9 mouse cellular contexts compared by ENCODE assay signal in the genomic region with DNA sequence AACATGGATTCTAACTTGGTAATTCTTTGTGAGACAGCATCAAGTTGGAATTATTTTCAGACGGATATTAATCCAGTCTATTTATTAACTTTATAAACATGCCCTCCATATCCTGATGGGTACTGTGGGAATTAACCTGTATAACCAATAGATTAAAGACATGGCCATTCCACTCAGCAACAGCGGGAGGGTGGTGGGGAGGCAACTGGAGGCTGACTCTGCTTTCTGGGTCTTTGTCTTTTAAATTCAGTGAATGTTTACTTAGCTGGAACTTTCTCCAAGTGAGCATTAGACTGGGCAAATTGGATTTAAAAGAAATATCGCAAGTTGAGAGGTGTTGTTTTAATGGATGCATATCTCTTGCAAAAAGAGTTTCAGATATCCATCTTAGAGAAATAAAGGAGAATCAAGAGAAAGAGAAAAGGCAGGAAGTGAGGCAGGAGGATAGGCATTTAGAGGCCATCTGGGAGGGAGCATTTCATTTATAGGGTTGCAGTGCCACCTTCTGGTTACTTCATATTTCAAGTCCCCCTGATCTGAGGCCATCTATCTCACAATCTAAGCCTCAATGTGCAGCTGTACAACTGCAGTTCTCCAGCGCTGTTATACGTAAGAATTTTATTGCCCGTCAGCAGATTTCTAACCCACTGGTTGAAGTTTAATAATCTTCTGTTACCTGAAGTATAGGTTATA.
DNase-seq lines count a peak whose midpoint lies in the region; ATAC-seq and TF ChIP-seq lines count a peak whose summit lies in the region.
"Had no signal": no experiment of that assay in that cellular context is flagged by ENCODE, and none has a peak within 500 bp of the region (broad histone marks: within the 10 kb centered on the region; RNA-seq: fewer than 3 reads in every experiment).

No protein-coding gene starts in this region.

- no peak overlapping the region for H3K9ac ChIP-seq in forebrain, postnatal 0 days
- no peak overlapping the region for H3K9ac ChIP-seq in intestine, postnatal 0 days (ENCODE audit: low read depth, low read length)
- no peak overlapping the region for H3K9ac ChIP-seq in midbrain, postnatal 0 days (replicated peaks; ENCODE audit: low read length, poor library complexity, severe bottlenecking)

- H3K4me1 ChIP-seq in thymus, adult 2 months (replicated peaks; ENCODE audit: control insufficient read depth, insufficient read depth, low read length) = no peaks in the 10 kb centered on the region
- no peaks in the 10 kb centered on the region for H3K4me1 ChIP-seq in forebrain, postnatal 0 days (ENCODE audit: insufficient read depth)
- H3K4me1 ChIP-seq in intestine, postnatal 0 days (replicated peaks; ENCODE audit: control insufficient read depth, insufficient read depth, low read length) = no peaks in the 10 kb centered on the region
- H3K4me1 ChIP-seq in midbrain, postnatal 0 days (ENCODE audit: insufficient read depth, low read length) = no peaks in the 10 kb centered on the region

- no peak for TF ChIP-seq CTCF in thymus, adult 2 months (IDR thresholded peaks at IDR 0.05; ENCODE audit: borderline replicate concordance, control insufficient read depth, extremely low read depth, insufficient read depth, low read length, poor library complexity)
- peak; percentile 85 for TF ChIP-seq CTCF in forebrain, postnatal 0 days (IDR thresholded peaks at IDR 0.05; ENCODE audit: low read depth)
- TF ChIP-seq CTCF in intestine, postnatal 0 days (IDR thresholded peaks at IDR 0.05; ENCODE audit: low read depth) = peak; percentile 79
- TF ChIP-seq CTCF in midbrain, postnatal 0 days (IDR thresholded peaks at IDR 0.05) = peak; percentile 83

- H3K4me3 ChIP-seq in thymus, adult 2 months (ENCODE audit: control insufficient read depth, insufficient read depth, low read length) = no peak overlapping the region
- H3K4me3 ChIP-seq in forebrain, postnatal 0 days (ENCODE audit: low read depth, low read length) = no peak overlapping the region
- no peak overlapping the region for H3K4me3 ChIP-seq in intestine, postnatal 0 days (ENCODE audit: low read depth, low read length)
- no peak overlapping the region for H3K4me3 ChIP-seq in midbrain, postnatal 0 days (ENCODE audit: low read depth, low read length)
- H3K4me3 ChIP-seq: erythroblast, embryonic 14.5 days had no signal

- H3K27me3 ChIP-seq in thymus, adult 2 months (ENCODE audit: control insufficient read depth, insufficient read depth, low read length) = no peaks in the 10 kb centered on the region
- no peaks in the 10 kb centered on the region for H3K27me3 ChIP-seq in forebrain, postnatal 0 days (ENCODE audit: insufficient read depth, low read length)
- H3K27me3 ChIP-seq in intestine, postnatal 0 days (replicated peaks; ENCODE audit: control insufficient read depth, insufficient read depth, low read length) = no peaks in the 10 kb centered on the region
- no peaks in the 10 kb centered on the region for H3K27me3 ChIP-seq in midbrain, postnatal 0 days (ENCODE audit: insufficient read depth, low read length)

- WGBS in thymus, adult 2 months = 26% methylated on average over 6 of the region's 6 CpGs
- 12% methylated on average over 6 of the region's 6 CpGs for WGBS in forebrain, postnatal 0 days
- WGBS in intestine, postnatal 0 days = 14% methylated on average over 6 of the region's 6 CpGs
- 17% methylated on average over 6 of the region's 6 CpGs for WGBS in midbrain, postnatal 0 days

- intact Hi-C loops in left cerebral cortex, postnatal 4 days (cut with DNase I) = loop anchor here (5.0 kb wide), 1 partner anchor 1414 kb away; a partner anchor contains a TSS

- DNase-seq in thymus, adult 2 months = peak; percentile 45
- no peak for DNase-seq in thymus, adult 18-20 months
- DNase-seq in cerebellum, adult 8-10 months = peak; percentile 28
- DNase-seq in forebrain, postnatal 0 days = peak; percentile 89
- DNase-seq in left cerebral cortex, postnatal 4 days = peak; percentile 38
- DNase-seq in midbrain, postnatal 0 days (ENCODE audit: low spot score) = peak; percentile 85
- peak; percentile 56 for DNase-seq in yolk sac, embryonic 10.5 days (ENCODE audit: low spot score)

- TF ChIP-seq POLR2A in thymus, adult 2 months (IDR thresholded peaks at IDR 0.05; ENCODE audit: control insufficient read depth, extremely low read depth, insufficient read depth, low read length, poor library complexity) = no peak

- no peak overlapping the region for H3K4me2 ChIP-seq in forebrain, postnatal 0 days (ENCODE audit: low read depth)
- H3K4me2 ChIP-seq in intestine, postnatal 0 days (replicated peaks; ENCODE audit: low read depth) = no peak overlapping the region
- no peak overlapping the region for H3K4me2 ChIP-seq in midbrain, postnatal 0 days (ENCODE audit: low read depth, low read length, poor library complexity, severe bottlenecking)

- H3K36me3 ChIP-seq in thymus, adult 2 months (ENCODE audit: control insufficient read depth, insufficient read depth, low read length) = no peaks in the 10 kb centered on the region
- H3K36me3 ChIP-seq in forebrain, postnatal 0 days (ENCODE audit: insufficient read depth) = no peaks in the 10 kb centered on the region
- H3K36me3 ChIP-seq in intestine, postnatal 0 days (ENCODE audit: control insufficient read depth, insufficient read depth) = no peaks in the 10 kb centered on the region
- H3K36me3 ChIP-seq in midbrain, postnatal 0 days (ENCODE audit: insufficient read depth, low read length) = no peaks in the 10 kb centered on the region

- H3K9me3 ChIP-seq in forebrain, postnatal 0 days (ENCODE audit: low read length) = no peaks in the 10 kb centered on the region
- H3K9me3 ChIP-seq in intestine, postnatal 0 days (ENCODE audit: control insufficient read depth) = no peaks in the 10 kb centered on the region
- H3K9me3 ChIP-seq in midbrain, postnatal 0 days (ENCODE audit: low read length) = no peaks in the 10 kb centered on the region

- H3K27ac ChIP-seq in thymus, adult 2 months (ENCODE audit: control insufficient read depth, insufficient read depth, low read length) = no peak overlapping the region
- no peak overlapping the region for H3K27ac ChIP-seq in forebrain, postnatal 0 days (ENCODE audit: low read depth, low read length)
- H3K27ac ChIP-seq in intestine, postnatal 0 days (ENCODE audit: low read depth, low read length) = no peak overlapping the region
- no peak overlapping the region for H3K27ac ChIP-seq in midbrain, postnatal 0 days (ENCODE audit: low read depth, low read length)

- ATAC-seq in forebrain, postnatal 0 days = peak; percentile 91
- ATAC-seq in intestine, postnatal 0 days = no peak
- 0 out of 2 replicates have a peak, but pooled peaks have one; percentile 62 for ATAC-seq in midbrain, postnatal 0 days (ENCODE audit: low FRiP score)

Comparison
In these comparisons a context has a peak if more than half of its experiments do, and no peak if none do; other contexts are left out.
1. DNase-seq: peak in thymus, adult 2 months (single experiment), cerebellum, adult 8-10 months (single experiment), forebrain, postnatal 0 days (single experiment), left cerebral cortex, postnatal 4 days (single experiment), midbrain, postnatal 0 days (single experiment) and yolk sac, embryonic 10.5 days (single experiment); none in thymus, adult 18-20 months (0 of 2).